Mouse (Mus musculus) liver, adult 2 months (tissue): ENCODE data around the gene Smim5. TPM values are rescaled to one million over a fixed set of nuclear protein-coding genes. Genes with fewer than 3 reads are reported as not detected.

Experiments used
- DNase-seq: peaks from one replicate; pipeline ENCODE4 v3.0.0-alpha.2; 2011; ENCODE audit warnings: low read depth, low spot score; ENCODE audit errors: extremely low read depth
- H3K27ac ChIP-seq: fragments of 200-500 bp; replicated peaks from 2 replicates; pipeline ENCODE4 v1.5.1; 2012; ENCODE audit warnings: low read depth, mild to moderate bottlenecking, control low read depth, inconsistent platforms, low read length; ENCODE audit not compliant: insufficient read depth
- H3K27me3 ChIP-seq: fragments of 200-500 bp; 2 replicates; pipeline ENCODE4 v1.6.1; 2012; ENCODE audit warnings: mild to moderate bottlenecking, moderate library complexity, low read length, inconsistent platforms; ENCODE audit not compliant: control insufficient read depth, insufficient read depth
- H3K36me3 ChIP-seq: fragments of 200-500 bp; 2 replicates; pipeline ENCODE4 v1.6.1; 2012; ENCODE audit warnings: low read length, inconsistent platforms; ENCODE audit not compliant: control insufficient read depth, insufficient read depth
- H3K4me1 ChIP-seq: fragments of 200-500 bp; 2 replicates; pipeline ENCODE4 v1.6.1; 2011; ENCODE audit warnings: low read length; ENCODE audit not compliant: control insufficient read depth, insufficient read depth
- H3K4me3 ChIP-seq: fragments of 200-500 bp; 2 replicates; pipeline ENCODE4 v1.5.1; 2011; ENCODE audit warnings: low read depth, mild to moderate bottlenecking, control low read depth, low read length, moderate library complexity; ENCODE audit not compliant: insufficient read depth
- H3K79me2 ChIP-seq: fragments of 200-500 bp; 2 replicates; pipeline ENCODE4 v1.6.1; 2012; ENCODE audit warnings: inconsistent platforms, mild to moderate bottlenecking, low read length, moderate library complexity; ENCODE audit not compliant: control insufficient read depth, insufficient read depth
- H3K9ac ChIP-seq: fragments of 200-500 bp; 2 replicates; pipeline ENCODE4 v1.6.1; 2012; ENCODE audit warnings: low read depth, mild to moderate bottlenecking, control low read depth, inconsistent platforms, low read length
- CTCF ChIP-seq: fragments of 200-500 bp; IDR thresholded peaks from 2 replicates; pipeline ENCODE4 v1.5.1; 2011; ENCODE audit warnings: low read depth, low read length, control low read depth
- POLR2A ChIP-seq: fragments of 200-500 bp; IDR thresholded peaks from 2 replicates; pipeline ENCODE4 v1.6.1; 2011; ENCODE audit warnings: low read length, control low read depth; ENCODE audit not compliant: insufficient read depth; ENCODE audit errors: extremely low read depth
- WGBS: fragments of 180-500 bp; shearing (Covaris S2); methylation state at CpG from one replicate; pipeline ENCODE4 v1.1.7; 2018; 5-methylcytosine and 5-hydroxymethylcytosine counted together
- polyA plus RNA-seq: library from polyadenylated mRNA; depleted of rRNA; stranded (reverse); fragments of >200 nt; gene quantifications from 2 replicates; pipeline ENCODE4 v1.2.3, GENCODE M21; 2012; rRNA removed
- total RNA-seq: library from RNA; depleted of rRNA; stranded (reverse); fragments of >200 nt; gene quantifications from 2 replicates; pipeline ENCODE4 v1.2.3, GENCODE M21; 2014; rRNA removed

Gene Smim5
- total and polyA plus RNA-seq, 2 experiments, result 0.38 TPM; not detected in 1

DNA sequence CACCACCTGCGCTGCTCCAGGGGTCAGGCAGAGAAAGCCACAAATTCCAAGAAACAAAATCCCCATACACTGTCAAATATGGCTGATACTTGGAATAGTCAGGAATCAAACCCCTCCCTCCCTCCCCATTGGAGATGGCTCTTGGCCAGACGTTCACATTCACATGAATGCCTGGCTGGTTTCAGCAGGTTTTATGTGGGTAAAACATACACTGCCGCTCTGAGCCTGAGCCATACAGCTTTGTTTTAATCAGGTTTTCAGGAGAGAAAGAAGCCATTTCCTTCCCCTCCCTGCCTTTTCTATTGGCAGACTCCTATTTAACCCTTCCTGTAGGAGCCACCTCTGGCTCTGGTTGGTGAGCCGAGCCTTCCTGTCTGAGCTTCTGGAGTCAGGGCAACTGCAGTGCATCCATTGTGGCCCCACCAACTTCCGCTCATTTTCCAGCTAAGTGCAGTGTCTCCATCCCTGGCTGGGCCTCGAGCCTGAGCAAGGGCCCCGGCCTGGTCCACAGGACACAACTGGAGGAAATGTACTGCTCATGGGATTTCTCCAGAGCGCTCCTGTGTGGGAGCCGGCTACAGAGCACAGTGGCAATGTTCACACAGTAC lies 46.6 kb downstream of the Smim5 start:
- Histone ChIP-seq H3K4me1 (no peaks in the 10 kb centered on the region), H3K4me3 (no peak overlapping the region), H3K27ac (no peak overlapping the region), H3K79me2 (no peaks in the 10 kb centered on the region), H3K9ac (no peak overlapping the region), H3K27me3 (no peaks in the 10 kb centered on the region), H3K36me3 (peaks cover 5% of the 10 kb centered on the region; the same call in 1 of the 2 replicates)
- no peak for TF ChIP-seq CTCF
- no peak for TF ChIP-seq POLR2A
- no peak for DNase-seq
- 85% methylated on average over 9 of the region's 9 CpGs for WGBS

DNA sequence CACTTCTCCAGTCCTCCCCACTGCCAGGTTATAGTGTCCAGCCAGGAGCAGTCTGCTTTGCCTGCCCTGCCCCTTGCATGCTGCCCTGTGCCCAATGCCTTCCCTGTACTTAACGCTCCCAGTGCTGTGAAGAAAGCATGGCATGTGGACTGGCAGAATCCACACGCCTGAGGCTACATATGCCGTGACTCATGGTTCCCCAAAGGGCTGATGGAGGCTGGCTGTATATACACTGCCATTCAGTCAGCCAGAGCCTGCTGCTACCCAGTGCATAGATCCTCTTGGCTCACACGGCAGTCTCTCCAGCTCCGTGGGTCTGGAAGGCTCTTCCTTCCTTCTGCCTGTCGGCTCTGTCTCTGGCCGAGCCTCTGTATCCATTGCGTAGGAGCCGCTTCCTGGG lies 48.5 kb downstream of the Smim5 start:
- WGBS, result 92% methylated on average over 9 of the region's 9 CpGs
- no peaks in the 10 kb centered on the region for H3K79me2 ChIP-seq
- no peak for TF ChIP-seq CTCF
- TF ChIP-seq POLR2A, result no peak
- H3K4me3 ChIP-seq, result no peak overlapping the region
- no peaks in the 10 kb centered on the region for H3K27me3 ChIP-seq
- no peak for DNase-seq
- peaks cover 5% of the 10 kb centered on the region; the same call in 1 of the 2 replicates for H3K36me3 ChIP-seq
- H3K9ac ChIP-seq, result no peak overlapping the region
- H3K27ac ChIP-seq, result no peak overlapping the region
- H3K4me1 ChIP-seq, result no peaks in the 10 kb centered on the region

DNA sequence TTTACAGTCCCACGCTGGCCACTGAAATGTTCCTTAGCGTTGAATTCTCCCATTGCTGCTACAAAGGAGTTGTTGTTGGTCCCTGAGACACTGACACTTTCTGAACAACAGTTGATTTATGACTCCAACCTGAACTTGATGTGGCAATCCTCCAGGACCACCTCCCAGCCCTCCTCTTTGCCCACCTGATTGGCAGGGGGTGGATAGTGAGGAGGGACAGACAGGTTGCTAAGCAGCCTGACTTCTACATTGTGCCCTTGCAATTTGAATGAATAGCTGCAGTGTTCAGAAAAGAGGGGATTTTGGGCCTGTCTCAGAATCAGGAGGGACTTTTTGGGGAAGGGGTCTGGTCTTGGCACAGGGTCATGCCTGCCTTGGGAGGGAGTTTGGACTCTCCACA lies 51.0 kb downstream of the Smim5 start:
- WGBS, result 99% methylated on average over 2 of the region's 2 CpGs
- no peak overlapping the region for H3K27ac ChIP-seq
- no peak for DNase-seq
- TF ChIP-seq CTCF (no peak), POLR2A (no peak)
- no peaks in the 10 kb centered on the region for H3K79me2 ChIP-seq
- H3K4me1 ChIP-seq, result no peaks in the 10 kb centered on the region
- no peaks in the 10 kb centered on the region for H3K27me3 ChIP-seq
- H3K4me3 ChIP-seq, result no peak overlapping the region
- no peak overlapping the region for H3K9ac ChIP-seq
- peaks cover 5% of the 10 kb centered on the region; the same call in 1 of the 2 replicates for H3K36me3 ChIP-seq

DNA sequence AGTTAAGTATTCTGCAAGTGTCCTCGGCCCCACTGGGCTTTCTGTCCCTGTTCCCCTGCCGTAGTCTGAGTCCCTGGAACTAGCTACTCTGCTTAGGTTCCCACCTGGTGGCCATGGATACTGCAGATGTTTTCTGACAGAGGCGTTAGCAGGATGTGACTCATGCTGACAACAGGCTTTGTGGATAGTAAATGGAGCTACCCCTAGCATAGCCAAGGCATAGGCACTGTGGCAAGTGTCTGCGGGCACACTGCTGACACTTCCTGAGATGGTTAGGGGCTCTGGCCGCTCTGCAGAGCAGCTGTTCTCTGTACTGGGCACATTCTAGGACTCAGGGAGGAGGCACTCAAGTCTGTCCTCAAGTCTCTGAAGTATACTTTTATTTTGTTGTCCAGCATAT lies 54.9 kb downstream of the Smim5 start:
- H3K9ac ChIP-seq, result no peak overlapping the region
- 91% methylated on average over 5 of the region's 5 CpGs for WGBS
- H3K4me1 ChIP-seq, result no peaks in the 10 kb centered on the region
- no peak for DNase-seq
- H3K79me2 ChIP-seq, result no peaks in the 10 kb centered on the region
- H3K36me3 ChIP-seq, result peaks cover 2% of the 10 kb centered on the region; the same call in 1 of the 2 replicates
- no peak overlapping the region for H3K4me3 ChIP-seq
- no peak overlapping the region for H3K27ac ChIP-seq
- H3K27me3 ChIP-seq, result no peaks in the 10 kb centered on the region
- TF ChIP-seq CTCF, result no peak
- TF ChIP-seq POLR2A, result no peak

DNA sequence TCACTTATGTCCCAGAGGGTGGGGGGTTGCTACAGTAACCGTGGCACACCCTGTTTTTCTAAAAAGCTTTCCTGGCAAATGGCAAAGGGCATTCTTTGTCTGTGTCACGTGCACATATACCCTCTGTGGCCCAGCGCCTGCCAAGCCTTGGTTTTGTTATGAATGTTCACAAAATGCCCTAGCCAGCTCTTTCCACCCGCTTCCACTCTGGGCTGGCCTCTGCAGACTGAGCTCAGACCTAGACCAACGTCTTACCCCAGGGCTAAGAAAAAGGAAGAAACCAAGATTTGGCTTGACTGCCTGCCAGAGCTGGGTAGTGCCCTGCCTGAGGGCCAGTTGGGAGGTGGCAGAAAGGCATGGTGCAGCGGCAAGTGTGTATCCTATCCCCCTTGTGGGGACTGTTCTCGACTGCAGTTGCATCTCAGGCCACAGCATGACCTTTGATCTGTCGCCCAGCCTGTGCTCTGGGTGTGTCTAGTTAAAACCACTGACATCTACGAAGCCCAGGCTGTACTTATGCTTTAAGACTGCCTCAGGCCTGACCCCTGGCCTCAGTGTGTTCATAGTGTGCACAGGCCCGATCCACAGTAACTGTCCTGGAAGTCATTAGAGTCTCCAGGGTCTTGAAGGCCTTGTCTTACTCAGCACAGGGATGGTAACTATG lies 55.6 kb downstream of the Smim5 start:
- Histone ChIP-seq H3K79me2 (no peaks in the 10 kb centered on the region), H3K36me3 (peaks cover 7% of the 10 kb centered on the region; the same call in 1 of the 2 replicates), H3K9ac (no peak overlapping the region), H3K4me3 (no peak overlapping the region), H3K27ac (no peak overlapping the region), H3K27me3 (no peaks in the 10 kb centered on the region), H3K4me1 (no peaks in the 10 kb centered on the region)
- TF ChIP-seq CTCF (no peak), POLR2A (no peak)
- DNase-seq, result no peak
- WGBS, result 56% methylated on average over 10 of the region's 10 CpGs

Other genes with a start within 250 kb of the Smim5 start
- gene Grb2, start 191.4 kb upstream of the Smim5 start, total RNA-seq, result 14.7 and 17.3 TPM in 2 replicates
- gene Grb2, start 191.4 kb upstream of the Smim5 start, polyA plus RNA-seq, result 27.7 and 28.4 TPM in 2 replicates
- gene Tmem94, start 134.5 kb upstream of the Smim5 start, total RNA-seq, result 11.0 and 15.0 TPM in 2 replicates
- 41.1 and 41.9 TPM in 2 replicates for gene Tmem94, start 134.5 kb upstream of the Smim5 start, polyA plus RNA-seq
- 2.9 and 3.8 TPM in 2 replicates for gene Caskin2, start 86.3 kb upstream of the Smim5 start, total RNA-seq
- 8.9 and 9.7 TPM in 2 replicates for gene Caskin2, start 86.3 kb upstream of the Smim5 start, polyA plus RNA-seq
- 4.0 and 5.8 TPM in 2 replicates for gene Tsen54, start 85.2 kb upstream of the Smim5 start, total RNA-seq
- gene Tsen54, start 85.2 kb upstream of the Smim5 start, polyA plus RNA-seq, result 11.2 and 15.6 TPM in 2 replicates
- gene Llgl2, start 75.9 kb upstream of the Smim5 start, total RNA-seq, result 15.8 and 17.2 TPM in 2 replicates
- 46.8 and 52.7 TPM in 2 replicates for gene Llgl2, start 75.9 kb upstream of the Smim5 start, polyA plus RNA-seq
- gene Myo15b, start 41.6 kb upstream of the Smim5 start, total RNA-seq, result 0.07 and 0.28 TPM in 2 replicates
- 0.51 and 0.56 TPM in 2 replicates for gene Myo15b, start 41.6 kb upstream of the Smim5 start, polyA plus RNA-seq
- 0.54 and 0.55 TPM in 2 replicates for gene Smim6, start 12.1 kb downstream of the Smim5 start, total RNA-seq
- 0.38 and 0.71 TPM in 2 replicates for gene Smim6, start 12.1 kb downstream of the Smim5 start, polyA plus RNA-seq
- gene Sap30bp, start 33.3 kb downstream of the Smim5 start, total RNA-seq, result 12.8 and 16.0 TPM in 2 replicates
- 11.2 and 12.7 TPM in 2 replicates for gene Sap30bp, start 33.3 kb downstream of the Smim5 start, polyA plus RNA-seq
- gene Recql5, start 33.5 kb downstream of the Smim5 start, total RNA-seq, result 6.0 and 8.2 TPM in 2 replicates
- gene Recql5, start 33.5 kb downstream of the Smim5 start, polyA plus RNA-seq, result 10.0 and 12.3 TPM in 2 replicates
- 0.34 and 0.65 TPM in 2 replicates for gene Itgb4, start 74.7 kb downstream of the Smim5 start, total RNA-seq
- 0.18 and 0.25 TPM in 2 replicates for gene Itgb4, start 74.7 kb downstream of the Smim5 start, polyA plus RNA-seq
- 49.5 and 53.0 TPM in 2 replicates for gene Galk1, start 112.8 kb downstream of the Smim5 start, total RNA-seq
- 74.7 and 79.6 TPM in 2 replicates for gene Galk1, start 112.8 kb downstream of the Smim5 start, polyA plus RNA-seq
- 116 and 163 TPM in 2 replicates for gene H3f3b, start 128.0 kb downstream of the Smim5 start, total RNA-seq
- 56.2 and 59.9 TPM in 2 replicates for gene H3f3b, start 128.0 kb downstream of the Smim5 start, polyA plus RNA-seq
- 4.3 and 5.2 TPM in 2 replicates for gene Unk, start 130.4 kb downstream of the Smim5 start, total RNA-seq
- gene Unk, start 130.4 kb downstream of the Smim5 start, polyA plus RNA-seq, result 8.9 and 13.8 TPM in 2 replicates
- gene Unc13d, start 178.0 kb downstream of the Smim5 start, total RNA-seq, result 0.37 and 0.87 TPM in 2 replicates
- gene Unc13d, start 178.0 kb downstream of the Smim5 start, polyA plus RNA-seq, result 0.54 and 1.4 TPM in 2 replicates
- gene Wbp2, start 187.0 kb downstream of the Smim5 start, total RNA-seq, result 14.8 and 24.8 TPM in 2 replicates
- 166 and 179 TPM in 2 replicates for gene Wbp2, start 187.0 kb downstream of the Smim5 start, polyA plus RNA-seq
- gene Trim47, start 227.2 kb downstream of the Smim5 start, total RNA-seq, result 2.9 and 6.6 TPM in 2 replicates
- 4.2 and 4.6 TPM in 2 replicates for gene Trim47, start 227.2 kb downstream of the Smim5 start, polyA plus RNA-seq
- 3.9 and 5.8 TPM in 2 replicates for gene Trim65, start 231.2 kb downstream of the Smim5 start, total RNA-seq
- gene Trim65, start 231.2 kb downstream of the Smim5 start, polyA plus RNA-seq, result 7.7 and 8.3 TPM in 2 replicates
- 26.4 and 40.2 TPM in 2 replicates for gene Mrpl38, start 238.9 kb downstream of the Smim5 start, total RNA-seq
- 63.7 and 77.7 TPM in 2 replicates for gene Mrpl38, start 238.9 kb downstream of the Smim5 start, polyA plus RNA-seq